Mouse (Mus musculus) 416B (cell line): Measurements from ENCODE around the gene Slc35g3.

Experiments
- DNase-seq: peaks from one replicate; pipeline ENCODE4 v3.0.0; 2011; ENCODE audit warnings: low read depth

Slc35g3 gene

GRCm38 (mm10) chr11:69784793-69785272, 23.1 kb upstream of the Slc35g3 start:
- peak; percentile 21 for DNase-seq

DNA sequence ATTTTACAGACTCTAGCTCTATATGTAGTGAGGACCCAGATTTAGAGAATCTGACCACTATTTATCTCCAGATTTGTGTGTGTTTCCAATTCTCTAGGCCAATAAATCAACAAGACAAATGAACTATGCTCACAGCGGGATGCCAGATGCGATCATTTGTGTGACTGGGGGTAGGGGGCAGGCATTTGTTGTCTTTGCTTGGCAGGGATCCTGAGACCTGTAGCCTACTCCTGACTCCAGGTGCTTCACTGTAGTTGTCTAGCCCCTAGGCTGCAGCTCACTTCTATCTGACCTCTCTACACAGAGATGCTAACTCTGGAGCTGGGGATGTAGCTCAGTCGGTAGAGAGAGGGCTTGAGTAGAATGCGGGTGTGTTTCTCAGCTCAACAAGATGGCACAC, 20.1 kb upstream of the Slc35g3 start:
- no peak for DNase-seq

- no peak for DNase-seq
These were observed 17.2 kb upstream of the Slc35g3 start for GRCm38 (mm10) chr11:69778985-69779384.

- no peak for DNase-seq
These were observed 16.7 kb upstream of the Slc35g3 start for GRCm38 (mm10) chr11:69778258-69778982.

DNA sequence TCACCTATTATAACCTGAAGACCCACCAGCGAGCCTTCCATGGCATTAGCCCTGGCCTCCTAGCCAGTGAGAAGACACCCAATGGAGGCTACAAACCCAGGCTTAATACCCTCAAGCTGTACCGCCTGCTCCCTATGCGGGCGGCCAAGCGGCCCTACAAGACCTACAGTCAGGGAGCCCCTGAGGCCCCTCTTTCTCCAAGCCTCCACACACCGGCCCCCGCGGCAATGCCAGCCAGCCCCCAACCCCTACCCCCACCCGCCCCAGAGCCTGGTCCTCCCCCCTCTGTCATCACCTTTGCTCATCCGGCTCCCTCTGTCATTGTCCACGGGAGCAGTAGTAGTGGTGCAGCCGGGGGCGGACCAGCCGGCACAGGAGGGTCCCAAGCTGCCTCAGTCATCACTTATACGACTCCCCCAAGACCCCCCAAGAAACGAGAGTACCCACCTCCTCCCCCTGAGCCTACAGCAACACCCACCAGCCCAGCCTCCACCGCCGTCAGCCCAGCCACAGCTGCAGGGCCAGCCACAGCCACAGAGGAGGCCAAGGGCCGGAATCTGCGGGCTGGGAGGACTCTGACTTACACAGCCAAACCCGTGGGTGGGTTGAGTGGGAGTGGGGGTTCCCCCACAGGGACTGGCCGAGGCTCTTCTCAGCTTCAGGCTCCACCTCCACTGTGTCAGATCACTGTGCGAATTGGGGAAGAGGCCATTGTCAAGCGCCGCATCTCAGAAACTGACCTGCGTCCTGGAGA, 15.9 kb upstream of the Slc35g3 start:
- no peak for DNase-seq

DNA sequence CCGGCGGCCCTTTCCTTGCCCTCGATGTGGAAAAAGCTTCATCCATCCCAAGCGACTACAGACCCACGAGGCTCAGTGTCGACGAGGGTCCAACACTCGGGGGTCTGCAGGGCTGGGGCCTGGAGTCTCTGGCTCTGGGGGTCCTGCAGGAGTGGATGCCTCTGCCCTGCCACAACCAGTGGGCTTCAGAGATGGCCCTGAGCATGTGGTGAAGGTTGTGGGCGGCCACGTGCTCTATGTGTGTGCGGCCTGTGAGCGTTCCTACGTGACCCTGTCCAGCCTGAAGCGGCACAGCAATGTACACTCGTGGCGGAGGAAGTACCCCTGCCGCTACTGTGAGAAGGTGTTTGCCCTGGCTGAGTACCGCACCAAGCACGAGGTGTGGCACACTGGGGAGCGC, 14.7 kb upstream of the Slc35g3 start:
- DNase-seq, result no peak

- no peak for DNase-seq
These were observed 13.9 kb upstream of the Slc35g3 start for GRCm38 (mm10) chr11:69775716-69776115.

GRCm38 (mm10) chr11:69774961-69775360, 13.2 kb upstream of the Slc35g3 start:
- no peak for DNase-seq

DNA sequence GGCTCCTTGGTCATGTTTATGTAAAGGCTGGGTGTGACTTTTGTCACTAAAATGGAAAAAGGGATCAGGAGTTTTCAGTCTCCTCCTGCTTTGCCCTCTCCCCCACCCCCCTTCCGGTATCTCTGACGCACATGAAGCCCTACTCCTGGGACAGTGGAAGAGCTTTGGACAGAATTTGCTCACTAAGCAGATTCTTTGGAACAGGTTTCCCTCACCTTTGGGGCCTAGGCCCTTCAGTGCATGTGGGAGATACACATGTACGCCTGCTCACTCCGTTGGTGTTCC, 5.8 kb upstream of the Slc35g3 start:
- DNase-seq, result no peak

- no peak for DNase-seq
These were observed 5.3 kb upstream of the Slc35g3 start for GRCm38 (mm10) chr11:69766872-69767624.

GRCm38 (mm10) chr11:69766126-69766609, 4.4 kb upstream of the Slc35g3 start:
- peak; percentile 40 for DNase-seq

DNA sequence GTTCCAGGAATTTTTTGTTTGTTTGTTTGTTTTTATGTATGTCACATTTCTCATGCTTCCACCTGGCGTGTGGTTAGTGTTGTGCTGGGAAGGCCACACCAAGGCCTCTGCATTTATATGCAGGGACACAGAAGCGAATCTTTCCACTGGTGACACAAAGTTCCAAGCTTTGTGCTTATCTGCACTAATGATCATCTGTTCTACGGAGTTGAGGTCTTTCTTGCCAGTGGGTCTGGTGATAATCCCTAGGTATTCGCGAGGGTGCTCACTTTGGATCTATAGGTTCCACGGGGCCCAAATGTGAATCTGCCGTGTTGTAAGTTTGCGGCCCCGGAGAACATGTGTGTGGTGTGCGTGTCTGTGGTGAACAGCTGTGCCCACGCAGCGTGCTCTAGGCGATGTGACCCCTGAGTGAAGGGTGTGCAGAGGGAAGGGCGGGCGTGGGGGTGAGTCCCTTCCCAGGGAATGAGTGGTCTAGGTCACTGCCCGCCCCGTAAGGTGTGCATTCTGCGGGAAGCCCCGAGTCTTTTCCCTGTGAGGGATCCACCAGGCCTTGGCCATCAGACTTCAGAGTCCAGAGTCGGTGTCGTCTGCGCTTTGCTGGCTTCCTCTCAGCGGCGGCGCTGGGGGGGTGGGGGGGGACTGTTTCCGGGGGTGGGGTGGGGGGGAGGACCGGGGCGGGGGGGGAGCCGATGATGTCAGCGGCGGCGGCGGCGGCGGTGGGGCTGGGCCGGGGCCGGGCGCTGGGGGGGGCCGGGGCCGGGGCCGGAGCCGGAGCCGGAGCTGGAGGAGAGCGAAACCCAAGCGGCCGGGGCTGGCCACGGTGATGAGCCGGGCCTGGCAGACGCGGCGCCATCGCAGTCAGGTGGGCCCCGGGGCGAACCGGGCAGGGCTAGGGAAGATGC, 3.7 kb upstream of the Slc35g3 start, which contains the start of gene Zbtb4:
Gene Zbtb4, plus strand, starts transcription at position 692 of the 905 bp plus-strand sequence.
- DNase-seq, result peak; percentile 39

DNA sequence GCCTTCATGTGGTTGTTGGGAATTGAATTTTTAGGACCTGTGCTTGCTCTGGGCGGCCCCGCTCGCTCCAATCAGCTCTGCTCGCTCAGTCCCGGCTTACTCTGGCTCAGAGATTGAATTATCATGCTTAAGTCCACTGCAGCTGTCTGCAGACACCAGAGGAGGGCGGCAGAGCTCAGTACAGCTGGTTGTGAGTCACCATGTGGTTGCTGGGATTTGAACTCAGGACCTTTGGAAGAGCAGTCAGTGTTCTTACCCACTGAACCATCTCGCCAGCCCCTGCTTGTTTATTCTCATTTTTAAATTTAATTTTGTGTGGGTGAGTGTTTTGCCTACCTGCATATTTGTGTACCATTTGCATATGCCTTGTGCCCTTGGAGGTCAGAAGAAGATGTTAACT, 1.8 kb upstream of the Slc35g3 start:
- DNase-seq, result peak; percentile 62

GRCm38 (mm10) chr11:69760901-69761200, 917 bp downstream of the Slc35g3 start:
- DNase-seq, result no peak

GRCm38 (mm10) chr11:69760160-69760900, 1.4 kb downstream of the Slc35g3 start:
- DNase-seq, result no peak

DNA sequence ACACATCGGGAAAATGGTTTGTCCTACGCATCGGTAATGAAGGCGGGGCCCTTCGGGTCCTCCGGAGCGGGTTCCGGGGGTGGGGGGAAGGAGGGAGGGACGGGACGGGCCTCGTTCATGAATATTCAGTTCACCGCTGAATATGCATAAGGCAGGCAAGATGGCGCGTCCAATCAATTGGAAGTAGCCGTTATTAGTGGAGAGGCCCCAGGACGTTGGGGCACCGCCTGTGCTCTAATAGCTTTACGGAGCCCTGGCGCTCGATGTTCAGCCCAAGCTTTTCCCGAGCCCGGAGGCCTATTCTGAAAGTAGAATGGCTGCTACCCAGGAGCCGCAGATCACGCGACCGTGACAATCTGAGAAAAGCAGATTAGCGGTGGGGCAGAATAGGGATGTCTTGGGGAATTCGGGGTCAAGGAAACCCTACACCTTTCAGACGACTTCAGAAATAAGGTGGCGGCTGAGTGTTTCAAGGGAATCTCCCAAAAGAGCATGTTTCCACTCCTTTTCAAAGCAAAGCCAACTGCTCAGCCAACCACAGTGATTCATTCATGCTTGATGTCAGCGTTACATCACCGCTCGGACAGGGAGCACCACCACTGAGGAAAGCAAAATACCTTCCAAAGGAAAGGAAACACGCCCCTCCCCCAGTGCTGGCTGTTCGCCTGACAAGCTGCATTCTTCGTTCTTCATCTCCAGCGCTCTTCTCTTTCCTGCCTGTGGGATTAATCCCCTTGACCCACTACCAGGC, 2.6 kb downstream of the Slc35g3 start:
- peak; percentile 97 for DNase-seq

GRCm38 (mm10) chr11:69758478-69758970, 3.2 kb downstream of the Slc35g3 start, which contains the start of gene Polr2a:
TSS of gene Polr2a (minus strand) at chr11:69758637.
- DNase-seq, result peak; percentile 99

- peak; percentile 95 for DNase-seq
These were observed 3.7 kb downstream of the Slc35g3 start for GRCm38 (mm10) chr11:69758090-69758456.

DNA sequence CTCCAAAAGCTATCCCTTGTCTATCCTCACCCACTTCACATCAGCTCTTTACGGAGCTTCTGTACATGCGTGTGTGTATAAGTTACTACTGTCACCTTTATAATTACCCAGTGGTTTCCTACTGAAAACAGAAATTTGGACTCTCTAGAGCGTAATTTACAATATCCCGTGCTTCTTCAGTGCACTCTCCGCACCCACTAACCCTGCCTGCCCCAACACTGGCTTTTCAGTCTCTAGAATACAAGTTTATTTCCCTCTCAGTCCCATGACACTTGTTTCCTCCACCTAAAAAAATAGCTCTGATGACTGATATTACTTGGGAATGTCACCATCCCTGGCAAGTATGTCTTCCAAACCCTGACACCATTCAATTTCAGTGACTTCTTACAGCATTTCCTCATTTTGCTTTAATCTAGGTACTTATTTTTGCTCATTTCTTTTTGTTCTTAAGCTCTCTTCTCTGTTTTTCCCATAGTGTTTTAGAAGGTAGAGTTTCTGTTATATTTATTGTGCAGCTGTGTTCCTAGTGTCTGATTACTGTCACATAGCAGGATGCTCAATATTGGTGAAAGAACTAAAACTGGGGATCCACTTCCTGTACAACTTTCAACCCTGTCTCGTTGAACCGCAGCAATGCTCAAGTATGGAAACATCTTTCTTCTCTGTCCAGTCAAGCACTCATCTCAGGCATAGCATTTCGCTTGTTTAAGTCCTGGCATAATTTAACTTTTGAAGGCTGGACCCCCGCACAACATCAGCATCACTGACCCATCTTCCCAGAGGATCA, 4.3 kb downstream of the Slc35g3 start:
- DNase-seq, result no peak
